Mouse (Mus musculus) yolk sac, embryonic 10.5 days (tissue): ENCODE data around the gene Ccdc50.

Source experiments
- DNase-seq: peaks from one replicate; pipeline ENCODE4 v3.0.0-alpha.2; 2017; ENCODE audit warnings: low spot score

Gene Ccdc50

DNA sequence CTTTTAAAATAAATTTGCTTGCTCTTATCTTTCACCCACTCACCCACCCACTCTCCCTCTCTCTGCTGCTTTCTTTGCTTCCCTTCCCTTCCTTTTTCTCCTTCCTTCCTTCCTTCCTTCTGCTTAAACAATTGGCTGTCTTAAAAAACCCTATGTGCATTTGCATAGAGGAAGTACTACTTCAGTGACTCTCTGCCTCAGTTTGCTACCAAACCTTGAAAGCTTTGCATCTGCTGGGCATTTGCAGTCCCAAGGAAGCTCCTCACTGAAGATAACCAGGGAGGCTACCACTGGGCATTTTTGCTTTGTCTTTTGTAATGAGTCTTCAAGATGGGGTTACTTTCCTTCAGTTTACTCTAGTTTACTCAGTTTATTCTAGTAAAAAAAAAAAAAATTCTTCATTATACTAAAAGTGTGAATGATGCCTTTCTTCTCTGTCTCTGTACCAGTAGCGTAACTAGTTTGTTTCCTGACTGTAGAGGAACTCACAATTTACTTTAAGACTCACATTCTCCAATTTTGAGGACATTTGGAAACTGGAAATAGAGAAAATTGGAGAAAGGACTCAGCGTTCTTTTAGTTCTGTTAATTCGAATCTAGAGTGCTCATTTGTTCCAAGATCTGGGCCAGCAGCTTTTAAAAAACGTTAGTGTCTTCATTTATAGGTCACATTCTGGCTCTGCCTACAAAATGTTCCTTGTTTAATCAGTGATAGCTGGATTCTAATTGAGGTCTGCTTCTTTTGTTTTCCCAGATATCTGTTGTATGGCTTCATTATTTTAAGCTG, 6.8 kb downstream of the Ccdc50 start:
- no peak for DNase-seq

DNA sequence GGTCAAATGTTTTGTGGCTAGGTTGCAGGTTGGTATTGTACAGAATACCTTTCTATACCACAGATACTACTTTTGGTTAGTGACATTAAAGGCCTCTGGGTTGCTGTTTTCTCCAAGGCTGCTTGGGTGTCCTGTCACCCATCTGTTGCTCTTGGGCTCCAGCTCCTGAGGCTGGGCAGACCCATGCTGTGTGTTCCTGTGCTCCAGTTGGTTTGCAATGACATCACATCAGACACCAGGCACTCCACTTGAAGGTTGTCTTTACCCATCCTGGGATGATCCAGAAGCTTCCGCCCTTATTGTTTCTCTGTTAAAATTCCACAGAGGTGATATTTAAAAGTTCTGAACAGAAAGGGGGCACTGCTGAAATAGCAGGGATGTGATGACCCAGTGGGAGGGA, 8.3 kb downstream of the Ccdc50 start:
- no peak for DNase-seq

DNA sequence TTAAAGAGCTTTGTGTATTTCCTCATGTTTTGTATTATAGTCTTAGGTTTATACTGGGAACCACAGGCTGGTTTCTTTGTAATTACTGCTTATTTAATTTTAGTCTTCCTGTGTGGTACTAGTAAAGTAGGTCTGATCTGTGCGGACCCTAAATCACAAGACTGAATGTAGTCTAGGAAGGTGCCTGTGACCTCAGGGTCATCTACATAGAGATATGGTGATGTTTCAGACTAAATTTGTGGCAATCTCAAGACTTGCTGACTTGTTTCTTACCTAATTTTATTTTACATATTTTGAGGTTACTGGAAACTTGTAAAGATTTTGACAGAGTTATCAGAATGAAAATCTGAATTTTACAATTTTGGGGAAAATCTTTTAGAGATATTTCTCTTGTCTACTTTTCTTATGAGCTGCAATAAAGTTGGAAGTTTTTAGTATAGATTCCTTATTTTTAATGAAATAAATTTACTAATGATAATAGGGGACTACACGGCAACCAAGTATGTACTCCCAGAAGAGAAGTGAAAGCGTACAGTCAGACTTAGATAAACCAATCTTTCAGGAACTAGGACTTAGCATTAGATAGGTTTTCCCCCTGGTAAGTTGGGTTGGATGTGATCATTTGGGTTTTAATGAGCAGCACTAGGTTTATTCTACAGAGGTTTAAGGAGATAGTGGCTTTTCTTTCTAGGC, 10.5 kb downstream of the Ccdc50 start:
- no peak for DNase-seq

DNA sequence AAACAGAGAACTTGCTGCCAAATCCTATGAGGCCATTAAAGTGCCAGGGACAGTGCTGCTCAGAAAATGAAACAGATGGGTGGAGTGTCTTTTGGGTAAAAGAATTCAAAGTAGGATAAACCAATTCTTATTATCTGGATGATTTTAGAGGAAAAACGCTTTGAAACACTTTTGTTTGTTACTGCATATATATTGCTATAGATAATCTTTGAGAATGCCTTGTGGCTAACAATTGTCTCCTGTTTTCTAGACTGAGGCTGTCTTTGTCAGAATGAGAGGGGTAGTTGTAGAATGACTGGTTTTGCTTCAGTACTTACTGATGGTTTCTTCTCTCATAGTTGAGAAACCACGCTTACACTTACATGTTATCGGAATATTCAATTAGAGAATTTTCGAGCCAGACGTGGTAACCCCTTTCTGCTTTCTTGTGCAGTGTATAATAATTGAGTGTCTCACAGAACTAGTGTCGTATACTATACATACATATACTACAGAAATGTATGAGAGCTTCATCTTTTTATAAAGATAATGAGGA, 11.1 kb downstream of the Ccdc50 start:
- DNase-seq: no peak

DNA sequence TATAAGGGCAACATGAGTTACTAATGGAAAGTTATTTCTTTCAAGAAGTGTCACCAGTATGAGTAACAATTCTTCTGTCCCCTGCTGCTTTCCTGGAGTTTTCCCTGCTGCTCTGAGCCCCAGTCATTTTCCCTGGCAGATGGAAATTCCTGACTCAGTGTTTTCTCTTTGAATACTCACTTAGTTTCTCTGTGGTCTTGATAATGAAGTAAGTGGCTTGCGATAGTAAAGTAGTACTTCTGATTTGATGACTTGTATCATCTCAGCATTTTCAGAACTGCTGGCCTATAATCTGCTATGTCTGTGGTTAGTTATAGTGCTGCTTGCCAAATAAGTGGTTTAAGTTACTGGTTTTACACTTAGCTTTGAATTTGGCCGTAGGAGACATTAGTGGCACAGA, 12.9 kb downstream of the Ccdc50 start:
- no peak for DNase-seq

DNA sequence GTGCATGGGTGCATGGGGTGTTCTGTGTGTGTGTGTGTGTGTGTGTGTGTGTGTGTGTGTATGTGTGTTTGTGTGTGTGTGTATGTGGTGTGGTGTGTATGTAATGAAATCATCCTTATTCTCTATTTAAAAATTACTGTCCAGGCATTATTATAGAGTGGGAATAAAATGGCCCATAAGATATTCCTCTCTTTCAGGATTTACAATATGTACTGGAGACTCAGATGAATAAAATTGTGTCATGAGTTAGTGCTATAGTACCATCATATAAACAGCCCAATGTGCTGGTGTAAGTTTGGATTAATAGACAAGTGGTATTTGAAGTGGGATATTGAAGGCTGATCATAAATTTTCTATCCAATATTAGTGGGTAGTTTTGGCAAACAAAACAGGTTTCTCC, 15.4 kb downstream of the Ccdc50 start:
- DNase-seq: no peak

DNA sequence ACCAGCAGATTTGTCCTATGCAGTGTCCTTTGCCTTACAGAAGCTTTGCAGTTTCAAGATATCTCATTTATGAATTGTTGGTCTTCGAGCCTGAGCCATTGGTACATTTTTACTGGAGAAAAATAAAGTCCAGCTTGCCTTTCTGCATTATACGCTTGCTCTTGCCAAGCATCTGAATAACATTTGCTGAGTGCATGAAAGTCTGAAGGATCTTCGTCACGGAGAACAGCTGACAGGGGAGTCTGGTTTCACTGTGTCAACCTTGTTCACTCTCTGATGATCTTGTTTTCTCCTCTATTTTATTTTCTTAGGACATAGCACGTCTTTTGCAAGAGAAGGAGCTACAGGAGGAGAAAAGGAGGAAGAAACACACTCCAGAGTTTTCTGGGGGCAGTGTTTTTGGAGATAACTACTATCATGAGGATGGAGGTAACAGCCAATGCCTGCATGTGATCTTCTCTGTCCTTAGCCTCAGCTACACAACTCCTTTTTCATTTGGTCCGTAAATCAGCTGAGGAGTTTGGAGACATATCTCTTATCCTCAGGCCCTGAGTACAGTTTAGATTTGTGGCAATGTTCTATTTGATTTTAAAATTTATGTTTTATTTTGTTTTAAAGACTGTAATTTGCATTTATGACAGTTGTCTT, 28.4 kb downstream of the Ccdc50 start:
- no peak for DNase-seq

DNA sequence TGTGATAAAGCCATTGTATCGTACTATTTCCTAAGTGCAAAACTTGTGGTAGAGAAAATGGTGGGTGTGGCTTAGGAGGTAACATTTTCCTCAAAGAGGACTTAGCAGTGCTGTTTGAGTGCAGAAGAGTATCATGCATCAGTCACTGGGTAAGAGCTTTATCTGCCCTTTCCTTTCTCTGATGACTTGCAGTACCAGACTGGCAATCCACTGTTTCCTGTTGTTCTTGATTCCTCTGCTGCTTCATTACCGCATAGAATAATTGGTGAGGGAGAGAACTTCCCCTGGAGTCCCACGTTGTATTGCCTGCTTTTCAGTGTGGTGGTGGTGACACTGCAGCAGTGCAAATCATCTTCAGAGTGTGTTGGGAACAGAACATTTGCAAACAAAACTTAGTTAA, 29.0 kb downstream of the Ccdc50 start:
- DNase-seq: no peak

DNA sequence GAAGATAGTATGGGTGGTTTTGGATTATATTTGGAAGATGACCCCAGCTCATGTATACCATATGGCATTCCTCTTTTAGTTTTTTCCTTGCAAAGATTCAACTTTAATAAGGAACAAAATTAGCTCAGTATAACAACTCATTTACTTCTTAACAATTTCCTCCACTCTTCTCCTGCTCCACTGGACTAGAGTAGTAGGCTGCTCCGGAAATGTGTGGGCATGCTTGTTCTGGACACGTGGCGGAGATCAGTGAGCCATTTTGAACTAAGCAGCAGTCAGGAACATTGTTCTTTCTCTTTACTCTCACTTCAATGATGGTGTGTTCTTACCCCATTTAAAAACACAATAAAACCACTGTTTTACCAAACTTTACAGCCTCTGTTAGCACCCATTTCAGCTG, 32.3 kb downstream of the Ccdc50 start:
- no peak for DNase-seq

DNA sequence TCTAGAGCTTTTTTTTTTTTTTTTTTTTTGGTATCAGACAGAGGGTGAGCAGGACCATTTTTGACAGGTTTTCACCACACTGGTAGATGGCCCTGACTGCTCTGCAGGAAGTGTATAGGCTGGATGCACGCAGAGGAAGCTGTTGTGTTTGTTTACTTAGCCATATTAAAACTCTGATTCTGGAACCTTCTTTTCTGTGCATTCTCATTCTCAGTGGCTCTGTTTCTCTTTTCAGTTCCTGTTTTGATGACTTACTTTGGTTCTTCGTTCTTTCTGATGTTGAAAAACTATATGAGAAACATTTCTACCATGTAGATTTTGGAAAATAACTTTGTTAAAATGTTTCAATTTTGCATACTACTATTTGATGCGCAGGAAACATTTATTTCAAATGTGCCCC, 46.4 kb downstream of the Ccdc50 start:
- DNase-seq: no peak

DNA sequence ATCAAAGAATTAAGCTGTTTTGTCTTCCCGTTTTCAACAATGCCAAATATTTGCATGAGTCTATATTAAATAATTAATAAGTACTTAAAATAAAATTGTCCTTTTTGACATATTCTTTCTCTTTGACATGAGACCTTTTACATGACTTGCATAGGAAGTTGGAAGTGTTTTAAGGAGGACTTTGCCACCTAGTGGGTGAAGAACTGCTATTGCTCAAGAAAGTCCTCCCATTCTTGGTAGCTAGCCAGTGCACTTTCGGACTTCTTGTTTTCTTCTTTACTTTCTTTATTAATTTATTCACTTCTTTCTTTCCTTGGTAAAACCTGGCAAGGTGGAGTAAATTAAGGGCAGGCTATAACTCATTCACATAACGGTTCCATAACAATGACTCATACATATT, 55.3 kb downstream of the Ccdc50 start:
- no peak for DNase-seq

DNA sequence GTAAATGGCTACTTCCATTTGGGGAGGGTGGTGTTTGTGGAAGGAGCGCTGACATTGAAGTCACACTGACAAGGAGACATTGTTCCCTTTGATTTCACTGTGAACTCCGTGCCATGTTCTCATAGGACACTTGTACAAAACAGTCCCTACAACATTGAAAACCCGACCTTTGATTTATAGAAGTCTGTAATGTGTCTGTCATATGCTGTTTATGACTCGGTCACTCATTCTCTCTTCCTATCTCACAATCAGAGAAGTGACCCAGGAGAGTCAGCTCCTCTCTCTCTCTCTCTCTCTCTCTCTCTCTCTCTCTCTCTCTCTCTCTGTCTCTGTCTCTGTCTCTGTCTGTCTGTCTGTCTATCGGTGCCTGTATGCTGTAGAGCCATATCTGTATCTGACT, 60.7 kb downstream of the Ccdc50 start:
- DNase-seq: no peak

DNA sequence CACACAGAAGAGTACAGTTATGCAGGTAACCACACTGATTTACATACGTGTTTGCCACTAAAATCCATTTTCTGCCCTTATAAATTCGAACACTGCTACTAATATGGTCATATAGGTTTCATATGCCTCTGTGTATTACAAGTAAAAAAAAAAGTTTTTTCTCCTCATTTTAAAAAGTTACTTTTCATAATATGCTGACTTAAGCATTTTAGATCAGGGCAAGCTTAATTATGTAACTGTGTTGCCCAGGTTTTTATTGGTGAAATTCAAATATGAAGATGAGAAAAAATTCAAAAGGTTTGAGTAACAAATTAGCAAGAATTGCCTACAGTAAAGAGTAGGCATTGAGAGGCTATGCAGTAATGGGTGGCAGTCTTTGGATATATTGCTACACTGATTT, 62.0 kb downstream of the Ccdc50 start:
- no peak for DNase-seq

DNA sequence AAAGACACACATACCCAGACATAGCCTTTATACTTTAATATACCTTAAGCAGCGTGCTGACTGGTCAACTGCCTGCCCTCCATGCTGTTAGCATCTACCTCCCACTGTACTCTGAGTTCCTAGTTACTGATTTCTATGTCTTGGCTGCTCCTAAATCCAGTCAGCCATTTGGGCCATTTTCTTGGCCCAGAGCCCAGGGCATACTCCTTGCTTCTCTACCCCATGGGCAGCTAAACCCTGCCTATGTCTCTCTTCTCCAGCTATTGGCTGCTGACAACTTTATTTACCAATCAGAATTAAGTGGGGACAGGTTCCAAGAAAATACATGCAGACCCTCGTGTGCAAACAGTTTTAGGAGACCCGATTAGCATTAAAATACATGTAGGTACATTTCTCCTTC, 64.7 kb downstream of the Ccdc50 start:
- DNase-seq: no peak

DNA sequence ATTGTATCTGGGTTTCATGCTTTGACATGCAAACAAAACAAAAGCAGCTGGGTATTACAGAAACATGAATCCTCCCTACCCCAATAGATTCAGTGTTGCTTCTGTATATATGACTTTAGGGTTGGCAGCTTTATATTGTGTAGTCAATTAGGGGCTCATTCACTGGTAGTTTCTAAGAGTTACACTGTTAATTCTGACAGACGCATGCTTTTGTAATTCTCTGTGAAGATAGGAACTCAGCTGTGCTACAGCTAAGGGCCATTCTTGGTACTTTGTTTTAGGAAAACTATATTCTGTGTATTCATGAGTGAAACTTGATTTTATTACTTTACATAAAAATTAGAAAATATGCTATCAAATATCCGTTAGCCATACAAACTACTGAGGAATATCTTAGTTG, 65.2 kb downstream of the Ccdc50 start:
- DNase-seq: no peak

DNA sequence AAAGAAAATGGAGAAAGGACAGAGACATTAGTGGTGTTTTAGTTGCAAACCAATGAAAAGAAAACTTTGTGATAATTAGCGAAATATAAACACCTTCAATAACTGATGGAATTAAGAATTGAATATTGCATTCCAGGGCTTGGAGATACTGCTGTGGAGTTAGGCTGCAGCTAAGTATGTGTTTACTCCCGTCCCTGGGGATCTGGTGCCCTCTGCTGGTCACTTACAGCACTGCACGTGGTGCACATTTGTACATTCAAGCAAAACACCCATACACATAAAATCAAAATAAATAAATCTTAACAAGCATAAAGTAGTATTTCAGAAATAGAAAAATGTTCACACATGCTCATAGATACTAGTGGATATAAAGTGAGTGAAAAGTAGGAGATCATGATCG, 68.6 kb downstream of the Ccdc50 start:
- peak; percentile 44 for DNase-seq

DNA sequence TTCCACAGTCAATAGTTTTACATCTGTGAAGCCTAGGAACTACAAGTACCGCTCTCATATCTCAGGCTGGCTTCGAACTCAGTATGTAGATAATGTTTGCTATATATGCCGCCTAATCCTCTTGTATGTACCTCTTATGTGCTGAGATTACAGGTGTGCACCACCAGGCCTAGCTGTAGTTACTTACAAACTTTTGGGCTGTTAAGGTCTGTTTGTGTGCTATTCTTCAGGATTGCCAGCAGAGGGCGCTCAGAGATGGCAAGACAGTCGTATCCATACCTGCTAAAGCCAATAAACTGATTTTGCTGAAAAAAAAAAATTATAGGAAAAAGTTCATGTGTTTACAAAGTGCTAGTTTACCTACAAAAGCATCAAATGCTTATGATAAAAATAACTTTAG, 80.1 kb downstream of the Ccdc50 start:
- no peak for DNase-seq

DNA sequence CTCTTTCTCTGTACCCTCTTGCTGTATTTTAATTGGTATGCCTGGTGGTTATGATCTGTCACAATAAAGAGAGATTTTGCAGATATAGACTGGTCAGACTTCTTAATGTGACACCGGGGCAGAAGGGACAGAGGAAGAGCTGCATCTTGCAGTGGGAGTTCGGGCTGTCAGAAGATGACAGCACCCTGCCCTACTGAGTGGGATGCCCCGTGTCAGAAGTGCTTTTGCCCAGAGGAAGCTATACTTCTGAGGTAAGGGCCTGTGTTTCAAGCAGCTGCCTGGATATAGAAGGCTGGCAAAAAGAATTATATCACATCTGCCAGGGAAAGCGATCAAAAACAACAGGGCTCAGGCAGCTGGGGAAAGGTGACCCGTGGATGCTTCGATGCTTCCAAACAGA, 82.7 kb downstream of the Ccdc50 start:
- DNase-seq: no peak

DNA sequence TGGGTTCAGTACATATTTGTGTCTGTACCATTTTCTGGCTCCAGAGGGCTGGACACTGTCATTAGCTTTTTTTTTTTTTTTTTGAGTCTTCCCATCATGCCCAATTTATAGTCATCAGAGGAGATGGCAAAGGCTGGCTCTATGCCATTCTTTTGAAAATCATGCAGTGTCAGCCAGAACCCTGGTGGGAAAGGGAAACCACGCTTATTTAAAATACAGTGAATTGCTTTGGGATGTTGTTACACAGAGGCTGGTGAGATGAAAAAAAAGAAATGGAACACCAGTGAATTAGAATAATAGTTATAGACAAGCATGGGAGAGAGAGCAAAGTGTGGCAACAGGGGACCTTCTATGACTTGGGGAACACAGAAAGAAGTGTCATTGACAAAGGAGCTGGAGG, 95.2 kb downstream of the Ccdc50 start:
- DNase-seq: no peak
